Mouse (Mus musculus) brown adipose tissue, adult 24 weeks (tissue): ENCODE measurements around the gene Olfr209. TPM values are rescaled to one million over a fixed set of nuclear protein-coding genes. Genes with fewer than 3 reads are reported as not detected.

Experiments
- polyA plus RNA-seq: library from polyadenylated mRNA; stranded (reverse); fragments of >200 nt; gene quantifications from 2 replicates; pipeline ENCODE4 v1.2.4, GENCODE M21; 2012; ENCODE audit not compliant: missing spikeins, insufficient read depth, insufficient read length

The Olfr209 gene
- polyA plus RNA-seq, 1 experiment, result not detected

Other genes with a start within 250 kb of the Olfr209 start
- gene Olfr194, start 242.9 kb downstream of the Olfr209 start, polyA plus RNA-seq, result not detected in 2 replicates
- gene Olfr195, start 216.9 kb downstream of the Olfr209 start, polyA plus RNA-seq, result not detected in 2 replicates
- not detected in 2 replicates for gene Olfr196, start 193.5 kb downstream of the Olfr209 start, polyA plus RNA-seq
- gene Olfr198, start 160.5 kb downstream of the Olfr209 start, polyA plus RNA-seq, result not detected in 2 replicates
- gene Olfr199, start 144.2 kb downstream of the Olfr209 start, polyA plus RNA-seq, result not detected in 2 replicates
- gene Olfr201, start 91.4 kb downstream of the Olfr209 start, polyA plus RNA-seq, result not detected in 2 replicates
- gene Olfr202, start 77.2 kb downstream of the Olfr209 start, polyA plus RNA-seq, result not detected in 2 replicates
- not detected in 2 replicates for gene Olfr203, start 65.1 kb downstream of the Olfr209 start, polyA plus RNA-seq
- gene Olfr204, start 45.7 kb downstream of the Olfr209 start, polyA plus RNA-seq, result not detected in 2 replicates
- gene Olfr205, start 32.9 kb downstream of the Olfr209 start, polyA plus RNA-seq, result not detected in 2 replicates
- not detected in 2 replicates for gene Olfr206, start 14.7 kb downstream of the Olfr209 start, polyA plus RNA-seq
- gene Gabrr3, start 43.3 kb upstream of the Olfr209 start, polyA plus RNA-seq, result not detected in 2 replicates
- 15.4 and 16.0 TPM in 2 replicates for gene Riox2, start 107.8 kb upstream of the Olfr209 start, polyA plus RNA-seq
- 6.9 and 9.4 TPM in 2 replicates for gene Crybg3, start 237.0 kb upstream of the Olfr209 start, polyA plus RNA-seq